Mouse (Mus musculus): ENCODE measurements around the gene Exoc4. TPM values are rescaled to one million over a fixed set of nuclear protein-coding genes. Genes with fewer than 3 reads are reported as not detected.

The Exoc4 gene
- polyA plus RNA-seq, 1 experiment from 2014 or later = 25.4 TPM

- DNase-seq (ENCODE audit: low spot score) = no peak
- no peak overlapping the region for H3K4me3 ChIP-seq (ENCODE audit: low read depth, low read length)
- H3K36me3 ChIP-seq (ENCODE audit: control insufficient read depth, insufficient read depth, low read length) = no peaks in the 10 kb centered on the region
- H3K4me2 ChIP-seq (ENCODE audit: low read depth) = no peak overlapping the region
- 69% methylated on average over 3 of the region's 3 CpGs for WGBS
- no peak for ATAC-seq (ENCODE audit: insufficient read depth, low FRiP score, low TSS enrichment)
- no peak overlapping the region for H3K27ac ChIP-seq (ENCODE audit: low read depth, low read length)
- H3K9ac ChIP-seq (ENCODE audit: low read length) = no peak overlapping the region
- H3K4me1 ChIP-seq (ENCODE audit: control insufficient read depth, insufficient read depth, low read length) = no peaks in the 10 kb centered on the region
- H3K9me3 ChIP-seq (ENCODE audit: control insufficient read depth, low read length) = no peaks in the 10 kb centered on the region
- no peaks in the 10 kb centered on the region for H3K27me3 ChIP-seq (ENCODE audit: control insufficient read depth, insufficient read depth, low read length)
Observed at GRCm38 (mm10) chr6:33409586-33409985, 160.7 kb downstream of the Exoc4 start.

- H3K36me3 ChIP-seq (ENCODE audit: control insufficient read depth, insufficient read depth, low read length) = no peaks in the 10 kb centered on the region
- no peak overlapping the region for H3K9ac ChIP-seq (ENCODE audit: low read length)
- DNase-seq (ENCODE audit: low spot score) (no peak), ATAC-seq (ENCODE audit: insufficient read depth, low FRiP score, low TSS enrichment) (no peak)
- no peaks in the 10 kb centered on the region for H3K27me3 ChIP-seq (ENCODE audit: control insufficient read depth, insufficient read depth, low read length)
- H3K9me3 ChIP-seq (ENCODE audit: control insufficient read depth, low read length) = no peaks in the 10 kb centered on the region
- no peak overlapping the region for H3K4me2 ChIP-seq (ENCODE audit: low read depth)
- H3K4me3 ChIP-seq (ENCODE audit: low read depth, low read length) = no peak overlapping the region
- H3K27ac ChIP-seq (ENCODE audit: low read depth, low read length) = no peak overlapping the region
- H3K4me1 ChIP-seq (ENCODE audit: control insufficient read depth, insufficient read depth, low read length) = no peaks in the 10 kb centered on the region
Observed at GRCm38 (mm10) chr6:33425007-33425406, 176.1 kb downstream of the Exoc4 start.

- Histone ChIP-seq H3K4me3 (ENCODE audit: low read depth, low read length) (no peak overlapping the region), H3K27me3 (ENCODE audit: control insufficient read depth, insufficient read depth, low read length) (no peaks in the 10 kb centered on the region), H3K4me1 (ENCODE audit: control insufficient read depth, insufficient read depth, low read length) (no peaks in the 10 kb centered on the region; the same call in 1 of the 2 replicates), H3K9me3 (ENCODE audit: control insufficient read depth, low read length) (no peaks in the 10 kb centered on the region), H3K27ac (ENCODE audit: low read depth, low read length) (no peak overlapping the region), H3K36me3 (ENCODE audit: control insufficient read depth, insufficient read depth, low read length) (no peaks in the 10 kb centered on the region), H3K9ac (ENCODE audit: low read length) (no peak overlapping the region), H3K4me2 (ENCODE audit: low read depth) (no peak overlapping the region)
- ATAC-seq (ENCODE audit: insufficient read depth, low FRiP score, low TSS enrichment) = no peak
- 38% methylated on average over 4 of the region's 4 CpGs for WGBS
- DNase-seq (ENCODE audit: low spot score) = no peak
Observed at GRCm38 (mm10) chr6:33431207-33431787, 182.4 kb downstream of the Exoc4 start.

- Histone ChIP-seq H3K4me2 (ENCODE audit: low read depth) (no peak overlapping the region), H3K27ac (ENCODE audit: low read depth, low read length) (no peak overlapping the region), H3K9me3 (ENCODE audit: control insufficient read depth, low read length) (no peaks in the 10 kb centered on the region), H3K4me3 (ENCODE audit: low read depth, low read length) (no peak overlapping the region), H3K9ac (ENCODE audit: low read length) (no peak overlapping the region), H3K36me3 (ENCODE audit: control insufficient read depth, insufficient read depth, low read length) (no peaks in the 10 kb centered on the region), H3K27me3 (ENCODE audit: control insufficient read depth, insufficient read depth, low read length) (no peaks in the 10 kb centered on the region), H3K4me1 (ENCODE audit: control insufficient read depth, insufficient read depth, low read length) (no peaks in the 10 kb centered on the region)
- ATAC-seq (ENCODE audit: insufficient read depth, low FRiP score, low TSS enrichment) (no peak), DNase-seq (ENCODE audit: low spot score) (no peak)
- 39% methylated on average over 1 of the region's 1 CpGs for WGBS
Observed at GRCm38 (mm10) chr6:33440508-33440907, 191.6 kb downstream of the Exoc4 start.

DNA sequence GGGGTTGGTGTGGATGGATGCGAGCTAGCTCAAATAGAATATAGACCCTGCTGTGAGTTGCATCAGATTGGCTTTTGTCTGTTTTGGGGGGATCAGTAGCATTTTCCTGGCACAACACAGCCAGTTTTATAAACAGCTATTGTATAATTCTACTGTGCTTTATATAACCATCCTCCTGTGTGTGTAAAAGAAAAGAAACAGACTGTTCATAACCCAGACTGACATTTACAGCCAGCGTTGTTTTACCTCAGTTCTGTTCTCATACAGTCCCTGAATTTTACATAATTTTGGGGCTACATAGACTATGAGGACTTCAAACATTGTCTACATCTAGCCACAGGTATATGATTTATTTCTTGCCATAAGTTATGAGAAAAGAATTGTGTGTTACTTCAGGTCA, 204.9 kb downstream of the Exoc4 start:
- 91% methylated on average over 2 of the region's 2 CpGs for WGBS
- Histone ChIP-seq H3K36me3 (ENCODE audit: control insufficient read depth, insufficient read depth, low read length) (no peaks in the 10 kb centered on the region), H3K4me1 (ENCODE audit: control insufficient read depth, insufficient read depth, low read length) (no peaks in the 10 kb centered on the region), H3K27me3 (ENCODE audit: control insufficient read depth, insufficient read depth, low read length) (no peaks in the 10 kb centered on the region), H3K4me3 (ENCODE audit: low read depth, low read length) (no peak overlapping the region), H3K4me2 (ENCODE audit: low read depth) (no peak overlapping the region), H3K9me3 (ENCODE audit: control insufficient read depth, low read length) (no peaks in the 10 kb centered on the region), H3K27ac (ENCODE audit: low read depth, low read length) (no peak overlapping the region), H3K9ac (ENCODE audit: low read length) (no peak overlapping the region)
- no peak for DNase-seq (ENCODE audit: low spot score)
- no peak for ATAC-seq (ENCODE audit: insufficient read depth, low FRiP score, low TSS enrichment)

GRCm38 (mm10) chr6:33454354-33454753, 205.5 kb downstream of the Exoc4 start:
- Histone ChIP-seq H3K9ac (ENCODE audit: low read length) (no peak overlapping the region), H3K9me3 (ENCODE audit: control insufficient read depth, low read length) (no peaks in the 10 kb centered on the region), H3K27me3 (ENCODE audit: control insufficient read depth, insufficient read depth, low read length) (no peaks in the 10 kb centered on the region), H3K4me2 (ENCODE audit: low read depth) (no peak overlapping the region), H3K4me1 (ENCODE audit: control insufficient read depth, insufficient read depth, low read length) (no peaks in the 10 kb centered on the region), H3K27ac (ENCODE audit: low read depth, low read length) (no peak overlapping the region), H3K4me3 (ENCODE audit: low read depth, low read length) (no peak overlapping the region), H3K36me3 (ENCODE audit: control insufficient read depth, insufficient read depth, low read length) (no peaks in the 10 kb centered on the region)
- WGBS = 48% methylated on average over 2 of the region's 2 CpGs
- no peak for DNase-seq (ENCODE audit: low spot score)
- ATAC-seq (ENCODE audit: insufficient read depth, low FRiP score, low TSS enrichment) = no peak

DNA sequence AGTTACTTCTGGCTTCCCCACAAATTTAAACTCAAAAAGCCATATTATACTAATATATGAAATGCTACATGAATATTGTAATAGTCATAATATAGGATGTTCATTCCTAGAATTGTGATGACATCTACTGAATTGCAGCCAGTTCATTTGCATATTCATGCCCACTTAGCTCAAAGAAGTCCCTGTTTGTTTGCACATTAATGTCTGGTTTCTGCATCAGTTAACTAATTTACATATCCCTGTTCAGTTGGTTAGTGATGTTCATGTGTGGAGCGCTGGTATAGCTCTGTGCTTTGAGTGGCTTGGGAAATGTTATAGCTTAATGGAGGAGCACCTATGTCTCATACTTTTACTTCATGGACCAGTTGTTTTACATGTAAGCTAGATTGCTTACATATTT, 206.4 kb downstream of the Exoc4 start:
- H3K4me1 ChIP-seq (ENCODE audit: control insufficient read depth, insufficient read depth, low read length) = no peaks in the 10 kb centered on the region
- no peak overlapping the region for H3K4me2 ChIP-seq (ENCODE audit: low read depth)
- H3K9me3 ChIP-seq (ENCODE audit: control insufficient read depth, low read length) = no peaks in the 10 kb centered on the region
- H3K27ac ChIP-seq (ENCODE audit: low read depth, low read length) = no peak overlapping the region
- no peak overlapping the region for H3K4me3 ChIP-seq (ENCODE audit: low read depth, low read length)
- DNase-seq (ENCODE audit: low spot score) (no peak), ATAC-seq (ENCODE audit: insufficient read depth, low FRiP score, low TSS enrichment) (no peak)
- H3K27me3 ChIP-seq (ENCODE audit: control insufficient read depth, insufficient read depth, low read length) = no peaks in the 10 kb centered on the region
- WGBS = 90% methylated on average over 1 of the region's 1 CpGs
- H3K9ac ChIP-seq (ENCODE audit: low read length) = no peak overlapping the region
- H3K36me3 ChIP-seq (ENCODE audit: control insufficient read depth, insufficient read depth, low read length) = no peaks in the 10 kb centered on the region

DNA sequence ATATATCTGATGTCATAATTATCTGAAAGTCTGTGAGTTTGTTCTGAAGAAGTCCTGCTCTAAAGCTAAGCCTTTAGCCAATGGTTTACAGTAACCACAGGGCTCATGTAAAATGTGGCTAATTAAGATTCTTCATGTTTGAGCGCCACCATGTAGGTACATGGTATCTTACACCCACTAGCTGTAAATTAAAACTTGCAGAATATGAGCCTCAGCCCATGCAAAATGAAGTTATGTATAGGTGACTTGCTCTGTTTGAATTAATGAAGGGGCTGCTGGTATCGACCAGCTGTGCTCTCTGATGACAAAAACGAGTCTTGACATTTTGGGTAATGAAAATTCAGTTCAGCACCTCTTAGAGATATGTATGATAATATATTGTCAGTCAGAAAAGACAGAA, 216.0 kb downstream of the Exoc4 start:
- H3K27ac ChIP-seq (ENCODE audit: low read depth, low read length) = no peak overlapping the region
- H3K9me3 ChIP-seq (ENCODE audit: control insufficient read depth, low read length) = no peaks in the 10 kb centered on the region
- WGBS = 77% methylated on average over 3 of the region's 3 CpGs
- H3K27me3 ChIP-seq (ENCODE audit: control insufficient read depth, insufficient read depth, low read length) = no peaks in the 10 kb centered on the region
- no peak overlapping the region for H3K9ac ChIP-seq (ENCODE audit: low read length)
- no peak overlapping the region for H3K4me2 ChIP-seq (ENCODE audit: low read depth)
- DNase-seq (ENCODE audit: low spot score) (no peak), ATAC-seq (ENCODE audit: insufficient read depth, low FRiP score, low TSS enrichment) (no peak)
- H3K36me3 ChIP-seq (ENCODE audit: control insufficient read depth, insufficient read depth, low read length) = no peaks in the 10 kb centered on the region
- H3K4me3 ChIP-seq (ENCODE audit: low read depth, low read length) = no peak overlapping the region
- H3K4me1 ChIP-seq (ENCODE audit: control insufficient read depth, insufficient read depth, low read length) = no peaks in the 10 kb centered on the region

DNA sequence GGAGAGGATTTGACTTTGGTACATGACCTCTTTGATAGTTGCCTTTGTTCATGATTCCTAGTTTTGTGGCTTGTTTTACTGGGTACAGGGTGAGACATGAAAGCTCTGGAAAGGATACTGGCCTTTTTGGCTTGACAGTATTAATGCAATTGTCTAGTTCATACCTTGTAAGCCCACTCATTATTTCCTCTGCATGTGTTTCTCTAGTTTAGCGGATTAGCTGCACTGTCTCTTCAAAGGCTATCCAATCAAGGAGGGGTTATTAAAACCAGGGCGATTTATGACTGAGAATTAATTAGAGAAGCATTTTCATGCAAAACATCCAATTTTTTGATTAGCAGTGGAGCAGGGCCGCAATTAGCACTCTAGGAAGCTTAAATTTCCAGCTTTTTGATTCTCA, 216.5 kb downstream of the Exoc4 start:
- H3K27ac ChIP-seq (ENCODE audit: low read depth, low read length) = no peak overlapping the region
- H3K36me3 ChIP-seq (ENCODE audit: control insufficient read depth, insufficient read depth, low read length) = no peaks in the 10 kb centered on the region
- no peaks in the 10 kb centered on the region for H3K9me3 ChIP-seq (ENCODE audit: control insufficient read depth, low read length)
- WGBS = 75% methylated on average over 3 of the region's 3 CpGs
- ATAC-seq (ENCODE audit: insufficient read depth, low FRiP score, low TSS enrichment) (no peak), DNase-seq (ENCODE audit: low spot score) (no peak)
- no peak overlapping the region for H3K9ac ChIP-seq (ENCODE audit: low read length)
- no peaks in the 10 kb centered on the region for H3K27me3 ChIP-seq (ENCODE audit: control insufficient read depth, insufficient read depth, low read length)
- H3K4me1 ChIP-seq (ENCODE audit: control insufficient read depth, insufficient read depth, low read length) = no peaks in the 10 kb centered on the region
- no peak overlapping the region for H3K4me2 ChIP-seq (ENCODE audit: low read depth)
- H3K4me3 ChIP-seq (ENCODE audit: low read depth, low read length) = no peak overlapping the region
